Mouse (Mus musculus): ENCODE measurements around the gene Ccrl2. TPM values are rescaled to one million over a fixed set of nuclear protein-coding genes. Genes with fewer than 3 reads are reported as not detected.

The Ccrl2 gene
- polyA plus RNA-seq, 1 experiment from 2014 or later, result 1.2 TPM

GRCm38 (mm10) chr9:111086995-111087606 is 29.8 kb upstream of the Ccrl2 start:
- 25% methylated on average over 3 of the region's 3 CpGs for WGBS
- no peak overlapping the region for H3K4me3 ChIP-seq
- no peaks in the 10 kb centered on the region for H3K9me3 ChIP-seq
- H3K27me3 ChIP-seq, result no peaks in the 10 kb centered on the region
- H3K27ac ChIP-seq, result no peak overlapping the region
- H3K9ac ChIP-seq, result no peak overlapping the region
- ATAC-seq (ENCODE audit: insufficient number of reproducible peaks, low FRiP score, low TSS enrichment, low read depth), result no peak
- no peak overlapping the region for H3K4me2 ChIP-seq
- H3K4me1 ChIP-seq, result 0 out of 2 replicates have a peak, but pooled peaks cover 4% of the 10 kb centered on the region
- no peaks in the 10 kb centered on the region for H3K36me3 ChIP-seq

GRCm38 (mm10) chr9:111086137-111086536 is 28.8 kb upstream of the Ccrl2 start:
- ATAC-seq (ENCODE audit: insufficient number of reproducible peaks, low FRiP score, low TSS enrichment, low read depth), result no peak
- Histone ChIP-seq H3K4me2 (no peak overlapping the region), H3K4me3 (no peak overlapping the region), H3K4me1 (0 out of 2 replicates have a peak, but pooled peaks cover 4% of the 10 kb centered on the region), H3K9me3 (no peaks in the 10 kb centered on the region), H3K9ac (no peak overlapping the region), H3K27me3 (no peaks in the 10 kb centered on the region), H3K36me3 (no peaks in the 10 kb centered on the region), H3K27ac (no peak overlapping the region)
- WGBS, result 52% methylated on average over 6 of the region's 6 CpGs

GRCm38 (mm10) chr9:111085329-111085728 is 28.0 kb upstream of the Ccrl2 start:
- Histone ChIP-seq H3K27ac (no peak overlapping the region), H3K9ac (no peak overlapping the region), H3K4me1 (0 out of 2 replicates have a peak, but pooled peaks cover 4% of the 10 kb centered on the region), H3K4me3 (no peak overlapping the region), H3K4me2 (no peak overlapping the region), H3K27me3 (no peaks in the 10 kb centered on the region), H3K9me3 (no peaks in the 10 kb centered on the region), H3K36me3 (no peaks in the 10 kb centered on the region)
- WGBS, result 58% methylated on average over 4 of the region's 4 CpGs
- no peak for ATAC-seq (ENCODE audit: insufficient number of reproducible peaks, low FRiP score, low TSS enrichment, low read depth)

- Histone ChIP-seq H3K27ac (no peak overlapping the region), H3K9me3 (no peaks in the 10 kb centered on the region), H3K4me1 (no peaks in the 10 kb centered on the region), H3K4me3 (no peak overlapping the region), H3K27me3 (no peaks in the 10 kb centered on the region), H3K36me3 (no peaks in the 10 kb centered on the region), H3K4me2 (no peak overlapping the region), H3K9ac (no peak overlapping the region)
- WGBS, result 76% methylated on average over 5 of the region's 5 CpGs
- no peak for ATAC-seq (ENCODE audit: insufficient number of reproducible peaks, low FRiP score, low TSS enrichment, low read depth)
These were observed 24.4 kb upstream of the Ccrl2 start for GRCm38 (mm10) chr9:111081765-111082164.

GRCm38 (mm10) chr9:111080801-111081200 is 23.5 kb upstream of the Ccrl2 start:
- Histone ChIP-seq H3K27me3 (no peaks in the 10 kb centered on the region), H3K4me1 (no peaks in the 10 kb centered on the region), H3K9me3 (no peaks in the 10 kb centered on the region), H3K4me2 (no peak overlapping the region), H3K36me3 (no peaks in the 10 kb centered on the region), H3K4me3 (no peak overlapping the region), H3K27ac (no peak overlapping the region), H3K9ac (no peak overlapping the region)
- no peak for ATAC-seq (ENCODE audit: insufficient number of reproducible peaks, low FRiP score, low TSS enrichment, low read depth)
- WGBS, result 89% methylated on average over 8 of the region's 8 CpGs

GRCm38 (mm10) chr9:111077745-111078144 is 20.4 kb upstream of the Ccrl2 start:
- no peak for ATAC-seq (ENCODE audit: insufficient number of reproducible peaks, low FRiP score, low TSS enrichment, low read depth)
- Histone ChIP-seq H3K9ac (no peak overlapping the region), H3K4me1 (no peaks in the 10 kb centered on the region), H3K27me3 (no peaks in the 10 kb centered on the region), H3K36me3 (no peaks in the 10 kb centered on the region), H3K9me3 (no peaks in the 10 kb centered on the region), H3K4me2 (no peak overlapping the region), H3K27ac (no peak overlapping the region), H3K4me3 (no peak overlapping the region)
- WGBS, result 70% methylated on average over 5 of the region's 5 CpGs

GRCm38 (mm10) chr9:111072971-111073370 is 15.7 kb upstream of the Ccrl2 start:
- no peaks in the 10 kb centered on the region for H3K9me3 ChIP-seq
- 75% methylated on average over 4 of the region's 4 CpGs for WGBS
- no peak overlapping the region for H3K9ac ChIP-seq
- H3K4me3 ChIP-seq, result no peak overlapping the region
- no peak overlapping the region for H3K27ac ChIP-seq
- no peak overlapping the region for H3K4me2 ChIP-seq
- ATAC-seq (ENCODE audit: insufficient number of reproducible peaks, low FRiP score, low TSS enrichment, low read depth), result no peak
- no peaks in the 10 kb centered on the region for H3K27me3 ChIP-seq
- peaks cover 5% of the 10 kb centered on the region for H3K4me1 ChIP-seq
- H3K36me3 ChIP-seq, result no peaks in the 10 kb centered on the region

- no peak overlapping the region for H3K4me2 ChIP-seq
- H3K4me3 ChIP-seq, result no peak overlapping the region
- no peaks in the 10 kb centered on the region for H3K9me3 ChIP-seq
- 35% methylated on average over 7 of the region's 7 CpGs for WGBS
- ATAC-seq (ENCODE audit: insufficient number of reproducible peaks, low FRiP score, low TSS enrichment, low read depth), result no peak
- no peaks in the 10 kb centered on the region for H3K36me3 ChIP-seq
- H3K27ac ChIP-seq, result no peak overlapping the region
- H3K27me3 ChIP-seq, result no peaks in the 10 kb centered on the region
- H3K9ac ChIP-seq, result no peak overlapping the region
- H3K4me1 ChIP-seq, result peaks cover 5% of the 10 kb centered on the region
These were observed 14.9 kb upstream of the Ccrl2 start for GRCm38 (mm10) chr9:111072175-111072574.

GRCm38 (mm10) chr9:111070546-111070961 is 13.2 kb upstream of the Ccrl2 start:
- no peaks in the 10 kb centered on the region for H3K27me3 ChIP-seq
- no peak for ATAC-seq (ENCODE audit: insufficient number of reproducible peaks, low FRiP score, low TSS enrichment, low read depth)
- H3K4me1 ChIP-seq, result peaks cover 5% of the 10 kb centered on the region
- no peaks in the 10 kb centered on the region for H3K36me3 ChIP-seq
- no peak overlapping the region for H3K4me2 ChIP-seq
- no peak overlapping the region for H3K9ac ChIP-seq
- H3K9me3 ChIP-seq, result no peaks in the 10 kb centered on the region
- H3K4me3 ChIP-seq, result no peak overlapping the region
- WGBS, result 21% methylated on average over 4 of the region's 4 CpGs
- no peak overlapping the region for H3K27ac ChIP-seq

GRCm38 (mm10) chr9:111067052-111067451 is 9.7 kb upstream of the Ccrl2 start:
- H3K9ac ChIP-seq, result no peak overlapping the region
- peaks cover 4% of the 10 kb centered on the region for H3K4me1 ChIP-seq
- H3K36me3 ChIP-seq, result no peaks in the 10 kb centered on the region
- no peak overlapping the region for H3K27ac ChIP-seq
- H3K4me2 ChIP-seq, result no peak overlapping the region
- WGBS, result 77% methylated on average over 4 of the region's 4 CpGs
- H3K4me3 ChIP-seq, result no peak overlapping the region
- H3K9me3 ChIP-seq, result no peaks in the 10 kb centered on the region
- no peak for ATAC-seq (ENCODE audit: insufficient number of reproducible peaks, low FRiP score, low TSS enrichment, low read depth)
- H3K27me3 ChIP-seq, result no peaks in the 10 kb centered on the region

- Histone ChIP-seq H3K4me2 (no peak overlapping the region), H3K9me3 (no peaks in the 10 kb centered on the region), H3K9ac (no peak overlapping the region), H3K4me3 (no peak overlapping the region), H3K36me3 (no peaks in the 10 kb centered on the region), H3K27me3 (no peaks in the 10 kb centered on the region), H3K27ac (no peak overlapping the region), H3K4me1 (no peaks in the 10 kb centered on the region)
- ATAC-seq (ENCODE audit: insufficient number of reproducible peaks, low FRiP score, low TSS enrichment, low read depth), result no peak
- WGBS, result 68% methylated on average over 5 of the region's 5 CpGs
These were observed 5.5 kb upstream of the Ccrl2 start for GRCm38 (mm10) chr9:111062840-111063239.

- H3K9me3 ChIP-seq, result no peaks in the 10 kb centered on the region
- no peak overlapping the region for H3K4me3 ChIP-seq
- H3K4me1 ChIP-seq, result peaks cover 15% of the 10 kb centered on the region
- no peaks in the 10 kb centered on the region for H3K27me3 ChIP-seq
- no peak overlapping the region for H3K4me2 ChIP-seq
- 64% methylated on average over 10 of the region's 10 CpGs for whole genome bisulfite sequencing
- H3K36me3 ChIP-seq, result no peaks in the 10 kb centered on the region
- H3K27ac ChIP-seq, result no peak overlapping the region
- no peak overlapping the region for H3K9ac ChIP-seq
- no peak for ATAC-seq (ENCODE audit: insufficient number of reproducible peaks, low FRiP score, low TSS enrichment, low read depth)
These were observed 1.7 kb upstream of the Ccrl2 start for GRCm38 (mm10) chr9:111058943-111059556.

All from limb, embryonic 15.5 days (tissue).